Mouse (Mus musculus) layer of hippocampus, adult 11-12 months (tissue): ENCODE measurements at regions not wholly inside any gene's neighbourhood (a gene's known extent, or its start where the extent isn't known, plus 50 kb on each side); places are given as distances from the start of the nearest gene placed in this dataset.

Experiments
- DNase-seq: peaks from one replicate; pipeline ENCODE4 v3.0.0; 2022; ENCODE audit warnings: low spot score

DNA sequence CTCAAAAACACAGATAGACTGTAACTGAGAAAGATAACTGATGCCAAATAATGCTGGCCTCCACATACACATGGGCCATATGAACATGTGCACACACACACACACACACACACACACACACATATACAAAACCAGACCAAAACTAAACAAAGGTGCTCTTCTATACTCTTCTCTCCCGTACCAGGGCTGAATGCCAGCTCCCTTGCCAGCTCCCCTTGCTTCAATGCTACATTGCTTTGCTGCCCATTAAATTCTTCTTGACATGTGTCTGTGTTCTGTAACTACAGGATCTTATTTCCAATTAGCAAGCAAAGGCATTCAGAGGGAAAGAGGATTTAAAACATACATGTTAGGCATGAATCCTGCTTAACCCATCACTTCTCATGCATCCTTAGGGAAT, 74.3 kb upstream of the Chrm2 start:
- no peak for DNase-seq
